9 mouse cellular contexts compared by ENCODE assay signal in the genomic region with DNA sequence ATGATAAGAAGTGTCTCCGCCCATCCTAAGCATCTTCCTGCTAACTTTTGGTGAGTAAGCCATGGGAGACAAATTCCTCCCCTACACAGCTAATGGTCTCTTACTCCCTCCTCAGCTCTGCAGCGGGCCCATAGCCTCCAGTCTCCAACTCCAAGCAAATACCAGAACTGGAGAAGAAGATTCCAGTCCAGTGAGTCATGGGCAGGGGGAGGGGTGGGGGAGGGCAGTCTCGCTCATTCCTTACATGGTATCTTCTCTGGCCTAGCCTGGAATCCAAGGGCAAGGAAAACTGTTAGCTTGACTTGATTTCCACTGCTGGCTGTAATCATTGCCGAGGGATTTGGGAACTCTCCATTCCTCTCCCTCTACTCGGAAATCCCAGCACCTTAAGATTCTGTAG. TPM values are rescaled to one million over a fixed set of nuclear protein-coding genes. Genes with fewer than 3 reads are reported as not detected.
DNase-seq lines count a peak whose midpoint lies in the region.
"Had no signal": no experiment of that assay in that cellular context is flagged by ENCODE, and none has a peak within 500 bp of the region (broad histone marks: within the 10 kb centered on the region; RNA-seq: fewer than 3 reads in every experiment).

No protein-coding gene starts in this region.

- peak; percentile 43 for DNase-seq in kidney, postnatal 14 days
- DNase-seq in kidney, adult 8-10 months: no peak
- DNase-seq in adipocyte (ENCODE audit: low spot score): peak; percentile 61
- DNase-seq in heart, postnatal 4 days: peak; percentile 52
- peak; percentile 30 for DNase-seq in skeletal muscle tissue, adult 2 months (ENCODE audit: low read depth, low spot score)
- no peak for DNase-seq in left cerebral cortex, postnatal 25 days (ENCODE audit: low spot score in 2 of 2)
- DNase-seq in thymus, adult 18-20 months: no peak
- DNase-seq: cerebellum, adult 11-12 months; right cerebral cortex, postnatal 14 days had no signal

- intact Hi-C loops in left cerebral cortex, postnatal 25 days (cut with DNase I): loop anchor here (2.0 kb wide), 2 partner anchors 493 to 757 kb away; no protein-coding TSS in a partner anchor

RNA-seq across cellular contexts. Expression of gene Parva, which starts 51.4 kb away (rescaled TPM):
- 100 to 1,000 TPM; 115 to 118 TPM for total RNA-seq in heart, postnatal 4 days (2021)
- 10 to 100 TPM; 53.3 to 53.6 TPM for total RNA-seq in left cerebral cortex, postnatal 25 days (2021)

Comparison
In these comparisons a context has a peak if more than half of its experiments do, and no peak if none do; other contexts are left out.
1. DNase-seq: peak in kidney, postnatal 14 days (single experiment), adipocyte (single experiment), heart, postnatal 4 days (single experiment) and skeletal muscle tissue, adult 2 months (single experiment); none in kidney, adult 8-10 months (0 of 2), left cerebral cortex, postnatal 25 days (0 of 2) and thymus, adult 18-20 months (0 of 2).